ENCODE assay signal across 17 mouse cellular contexts in genomic region chr4:4758376-4758775, GRCm38 (mm10). TPM values are rescaled to one million over a fixed set of nuclear protein-coding genes. Genes with fewer than 3 reads are reported as not detected.
A peak's percentile ranks its signal among the peaks of the same experiment; 100 is the strongest.
DNase-seq lines count a peak whose midpoint lies in the region; ATAC-seq and TF ChIP-seq lines count a peak whose summit lies in the region.
"Had no signal": no experiment of that assay in that cellular context is flagged by ENCODE, and none has a peak within 500 bp of the region (broad histone marks: within the 10 kb centered on the region; RNA-seq: fewer than 3 reads in every experiment).

No protein-coding gene starts in this region.

- no peaks in the 10 kb centered on the region for H3K79me2 ChIP-seq in heart, adult 2 months (replicated peaks; ENCODE audit: control insufficient read depth, insufficient read depth, low read length)

- TF ChIP-seq POLR2A in heart, adult 2 months (IDR thresholded peaks at IDR 0.05; ENCODE audit: insufficient read depth, low read depth, low read length) = no peak

- WGBS in heart, adult 2 months = 87% methylated on average over 4 of the region's 4 CpGs

- H3K4me1 ChIP-seq in heart, adult 2 months (ENCODE audit: control insufficient read depth, insufficient read depth, low read length) = no peaks in the 10 kb centered on the region
- H3K4me1 ChIP-seq: forebrain, embryonic 12.5 days; heart, embryonic 13.5 days; neural tube, embryonic 12.5 days had no signal

- no peak overlapping the region for H3K4me3 ChIP-seq in heart, adult 2 months
- H3K4me3 ChIP-seq in left cerebral cortex, adult 2 months = no peak overlapping the region
- H3K4me3 ChIP-seq: forebrain, embryonic 12.5 days; heart, embryonic 13.5 days; neural tube, embryonic 12.5 days had no signal

- ATAC-seq in CD4-positive, CD25-positive, alpha-beta regulatory T cell, adult 4 months = no peak

- DNase-seq in heart, adult 2 months = no peak
- DNase-seq in heart, postnatal 4 days = no peak
- DNase-seq in left cerebral cortex, adult 2 months (ENCODE audit: extremely low spot score in 1 of 2, low spot score in 2 of 2) = no peak
- DNase-seq in left cerebral cortex, postnatal 14 days (ENCODE audit: low spot score in 2 of 2) = no peak
- DNase-seq in ES-CJ7 (ENCODE audit: low read depth, low spot score) = peak; percentile 37
- peak; percentile 7 for DNase-seq in embryo, embryonic 11 days
- DNase-seq in c-Kit-positive CD71-positive TER-119-positive erythroid progenitor cells, embryonic 14.5 days (ENCODE audit: low spot score) = no peak
- DNase-seq: adrenal gland, adult 8-10 months; cerebellum, adult 2 months; kidney, postnatal 10 days; layer of hippocampus, adult 9-11 months; lung, adult 18-20 months; spleen, adult 18-20 months had no signal

- no peaks in the 10 kb centered on the region for H3K27me3 ChIP-seq in heart, adult 2 months (ENCODE audit: control insufficient read depth, insufficient read depth, low read length)
- H3K27me3 ChIP-seq: forebrain, embryonic 12.5 days; heart, embryonic 13.5 days; neural tube, embryonic 12.5 days had no signal

- no peaks in the 10 kb centered on the region for H3K36me3 ChIP-seq in heart, adult 2 months (ENCODE audit: control insufficient read depth, insufficient read depth, low read length)
- H3K36me3 ChIP-seq: forebrain, embryonic 12.5 days; neural tube, embryonic 12.5 days had no signal

- no peak overlapping the region for H3K9ac ChIP-seq in heart, adult 2 months (ENCODE audit: low read depth, low read length)
- H3K9ac ChIP-seq: forebrain, embryonic 12.5 days; heart, embryonic 13.5 days; neural tube, embryonic 12.5 days had no signal

- no peak overlapping the region for H3K27ac ChIP-seq in heart, adult 2 months
- no peak overlapping the region for H3K27ac ChIP-seq in left cerebral cortex, adult 2 months
- H3K27ac ChIP-seq: forebrain, embryonic 12.5 days; heart, embryonic 13.5 days; neural tube, embryonic 12.5 days had no signal

- 0 out of 2 replicates have a peak, but pooled peaks have one; percentile 16 for TF ChIP-seq CTCF in heart, adult 2 months (IDR thresholded peaks at IDR 0.05)
- peak; percentile 25 for TF ChIP-seq CTCF in left cerebral cortex, adult 2 months (IDR thresholded peaks at IDR 0.05)

- no peak for TF ChIP-seq EP300 in heart, adult 2 months (IDR thresholded peaks at IDR 0.05; ENCODE audit: insufficient read depth, low read depth, low read length)

- intact Hi-C loops in heart, adult 2 months (cut with DNase I) = no loop called here
- intact Hi-C loops in left cerebral cortex, adult 2 months (cut with DNase I) = no loop called here
- intact Hi-C loops in left cerebral cortex, postnatal 14 days (cut with DNase I) = no loop called here

RNA-seq across cellular contexts. Expression of gene Impad1, which starts 34.8 kb away (rescaled TPM):
- 10 to 100 TPM; 21.1 to 23.6 TPM for total RNA-seq in heart, adult 2 months (2021)
- 7.5 and 17.1 TPM in 2 replicates for polyA plus RNA-seq in heart, adult 2 months (2012; rRNA removed)
- total RNA-seq in heart, postnatal 4 days (2021) = 10 to 100 TPM; 43.2 to 43.7 TPM
- total RNA-seq in left cerebral cortex, adult 2 months (2021) = 10 to 100 TPM; 61.1 to 66.7 TPM
- total RNA-seq in left cerebral cortex, postnatal 14 days (2021) = 10 to 100 TPM; 73.5 to 82.2 TPM
- polyA plus RNA-seq in CD4-positive, CD25-positive, alpha-beta regulatory T cell, adult 4 months (2017; shearing (Covaris generic)) = 1 to 10 TPM; 4.0 to 5.9 TPM

Comparison
In these comparisons a context has a peak if more than half of its experiments do, and no peak if none do; other contexts are left out.
1. DNase-seq: peak in ES-CJ7 (single experiment) and embryo, embryonic 11 days (single experiment); none in heart, adult 2 months (0 of 2), heart, postnatal 4 days (single experiment), left cerebral cortex, adult 2 months (0 of 2), left cerebral cortex, postnatal 14 days (0 of 2) and c-Kit-positive CD71-positive TER-119-positive erythroid progenitor cells, embryonic 14.5 days (single experiment).